Mouse (Mus musculus) limb, embryonic 14.5 days (tissue): Measurements from ENCODE around the gene Slc20a1. TPM values are rescaled to one million over a fixed set of nuclear protein-coding genes. Genes with fewer than 3 reads are reported as not detected.

Experiments
- ATAC-seq: fragments of 200-750 bp; cut with Nextera tagmentation; 2 replicates; pipeline ENCODE4 v1.8.0; 2017; ENCODE audit warnings: low read depth, moderate number of reproducible peaks, moderate TSS enrichment; ENCODE audit not compliant: low FRiP score
- DNase-seq: peaks from one replicate; pipeline ENCODE4 v3.0.0-alpha.2; 2015; ENCODE audit warnings: low spot score
- H3K27ac ChIP-seq: fragments of 300-500 bp; sonication (generic); replicated peaks from 2 replicates; pipeline ENCODE4 v1.5.1; 2014; ENCODE audit warnings: low read depth, mild to moderate bottlenecking, low read length, moderate library complexity, mixed read lengths
- H3K27me3 ChIP-seq: fragments of 300-500 bp; sonication (generic); 2 replicates; pipeline ENCODE4 v1.6.1; 2014; ENCODE audit warnings: low read length, mixed read lengths; ENCODE audit not compliant: control insufficient read depth, insufficient read depth
- H3K36me3 ChIP-seq: fragments of 300-500 bp; sonication (generic); 2 replicates; pipeline ENCODE4 v1.6.1; 2014; ENCODE audit warnings: mild to moderate bottlenecking, low read length, moderate library complexity, mixed read lengths; ENCODE audit not compliant: control insufficient read depth, insufficient read depth
- H3K4me1 ChIP-seq: fragments of 300-500 bp; sonication (generic); 2 replicates; pipeline ENCODE4 v1.6.1; 2014; ENCODE audit warnings: antibody characterized with exemption, low read length, mixed read lengths; ENCODE audit not compliant: control insufficient read depth, insufficient read depth
- H3K4me2 ChIP-seq: fragments of 300-500 bp; sonication (generic); replicated peaks from 2 replicates; pipeline ENCODE4 v1.6.1; 2014; ENCODE audit warnings: low read depth, mild to moderate bottlenecking, low read length, moderate library complexity; ENCODE audit not compliant: severe bottlenecking
- H3K4me3 ChIP-seq: fragments of 300-500 bp; sonication (generic); replicated peaks from 2 replicates; pipeline ENCODE4 v1.5.1; 2014; ENCODE audit warnings: low read length
- H3K9ac ChIP-seq: fragments of 300-500 bp; sonication (generic); 2 replicates; pipeline ENCODE4 v1.6.1; 2014; ENCODE audit warnings: mild to moderate bottlenecking, low read depth, low read length, moderate library complexity; ENCODE audit not compliant: severe bottlenecking
- H3K9me3 ChIP-seq: fragments of 300-500 bp; sonication (generic); 2 replicates; pipeline ENCODE4 v1.6.1; 2016; ENCODE audit warnings: low read length; ENCODE audit not compliant: control insufficient read depth
- POLR2A ChIP-seq: fragments of 200-500 bp; IDR thresholded peaks from 2 replicates; pipeline ENCODE4 v1.8.0; 2012; ENCODE audit warnings: inconsistent platforms, mild to moderate bottlenecking, moderate library complexity, borderline replicate concordance; ENCODE audit not compliant: insufficient read depth, insufficient read length; ENCODE audit errors: extremely low read depth
- WGBS: fragments of 180-500 bp; shearing (Covaris S2); extraction: QIAGEN DNeasy Blood & Tissue Kit; methylation state at CpG from one replicate; pipeline ENCODE4 v1.1.7; 2014; 5-methylcytosine and 5-hydroxymethylcytosine counted together
- polyA plus RNA-seq, 2 experiments: library from polyadenylated mRNA; depleted of rRNA in 1 of 2; stranded (reverse) in 1 of 2; unstranded in 1 of 2; fragments of >200 nt; fragmentation: Nextera tagmentation in 1 of 2; extraction: Ambion mirVana in 1 of 2; gene quantifications; 2 replicates each; pipeline versions ENCODE4 v1.2.1 to v1.2.3; 2012 to 2014

Gene Slc20a1
- polyA plus RNA-seq, 2 experiments = 28.7 to 40.8 TPM

GRCm38 (mm10) chr2:129192392-129193150 is 6.0 kb upstream of the Slc20a1 start:
- WGBS = 73% methylated on average over 7 of the region's 7 CpGs
- no peak for ATAC-seq
- no peaks in the 10 kb centered on the region for H3K36me3 ChIP-seq
- H3K9ac ChIP-seq = no peak overlapping the region
- 0 out of 2 replicates have a peak, but pooled peaks cover 4% of the 10 kb centered on the region for H3K9me3 ChIP-seq
- no peaks in the 10 kb centered on the region for H3K27me3 ChIP-seq
- DNase-seq = no peak
- no peak overlapping the region for H3K4me2 ChIP-seq
- H3K4me3 ChIP-seq = no peak overlapping the region
- no peak overlapping the region for H3K27ac ChIP-seq
- TF ChIP-seq POLR2A = no peak
- no peaks in the 10 kb centered on the region for H3K4me1 ChIP-seq

- WGBS = 96% methylated on average over 2 of the region's 2 CpGs
- H3K36me3 ChIP-seq = 0 out of 2 replicates have a peak, but pooled peaks cover 6% of the 10 kb centered on the region
- no peak overlapping the region for H3K4me2 ChIP-seq
- DNase-seq (no peak), ATAC-seq (no peak)
- peaks cover 10% of the 10 kb centered on the region for H3K4me1 ChIP-seq
- H3K9me3 ChIP-seq = no peaks in the 10 kb centered on the region
- no peak overlapping the region for H3K4me3 ChIP-seq
- H3K27ac ChIP-seq = no peak overlapping the region
- no peak overlapping the region for H3K9ac ChIP-seq
- TF ChIP-seq POLR2A = no peak
- no peaks in the 10 kb centered on the region for H3K27me3 ChIP-seq
Observed at GRCm38 (mm10) chr2:129196317-129196716, 2.2 kb upstream of the Slc20a1 start.

GRCm38 (mm10) chr2:129197197-129197596 is 1.4 kb upstream of the Slc20a1 start:
- Histone ChIP-seq H3K9ac (no peak overlapping the region), H3K9me3 (no peaks in the 10 kb centered on the region), H3K4me2 (peak overlapping the region; percentile 90; the same call in 1 of the 2 replicates), H3K4me3 (peak overlapping the region; percentile 92; the same call in 1 of the 2 replicates), H3K27me3 (no peaks in the 10 kb centered on the region), H3K4me1 (peaks cover 10% of the 10 kb centered on the region), H3K27ac (no peak overlapping the region), H3K36me3 (peaks cover 12% of the 10 kb centered on the region; the same call in 1 of the 2 replicates)
- no peak for TF ChIP-seq POLR2A
- DNase-seq (no peak), ATAC-seq (no peak)
- 27% methylated on average over 5 of the region's 5 CpGs for WGBS

- TF ChIP-seq POLR2A = no peak
- WGBS = 3% methylated on average over 32 of the region's 32 CpGs
- Histone ChIP-seq H3K9me3 (no peaks in the 10 kb centered on the region), H3K4me3 (peak overlapping the region; percentile 92), H3K27ac (peak overlapping the region; percentile 67), H3K4me1 (peaks cover 10% of the 10 kb centered on the region), H3K36me3 (peaks cover 19% of the 10 kb centered on the region), H3K4me2 (peak overlapping the region; percentile 90), H3K9ac (peak overlapping the region; percentile 79), H3K27me3 (no peaks in the 10 kb centered on the region)
- peak; percentile 67; the same call in 1 of the 2 replicates for ATAC-seq
- DNase-seq = peak; percentile 35
Observed at GRCm38 (mm10) chr2:129197843-129198435, 625 bp upstream of the Slc20a1 start.

- H3K9ac ChIP-seq = peak overlapping the region; percentile 90
- H3K36me3 ChIP-seq = peaks cover 35% of the 10 kb centered on the region
- H3K4me2 ChIP-seq = peak overlapping the region; percentile 90
- no peaks in the 10 kb centered on the region for H3K27me3 ChIP-seq
- H3K4me3 ChIP-seq = peak overlapping the region; percentile 92
- DNase-seq (peak; percentile 22), ATAC-seq (no peak)
- H3K4me1 ChIP-seq = peaks cover 10% of the 10 kb centered on the region
- peak overlapping the region; percentile 88 for H3K27ac ChIP-seq
- 23% methylated on average over 26 of the region's 31 CpGs for WGBS
- no peaks in the 10 kb centered on the region for H3K9me3 ChIP-seq
- TF ChIP-seq POLR2A = no peak
Observed at GRCm38 (mm10) chr2:129199328-129200085, 943 bp downstream of the Slc20a1 start.
